In the genomic region with DNA sequence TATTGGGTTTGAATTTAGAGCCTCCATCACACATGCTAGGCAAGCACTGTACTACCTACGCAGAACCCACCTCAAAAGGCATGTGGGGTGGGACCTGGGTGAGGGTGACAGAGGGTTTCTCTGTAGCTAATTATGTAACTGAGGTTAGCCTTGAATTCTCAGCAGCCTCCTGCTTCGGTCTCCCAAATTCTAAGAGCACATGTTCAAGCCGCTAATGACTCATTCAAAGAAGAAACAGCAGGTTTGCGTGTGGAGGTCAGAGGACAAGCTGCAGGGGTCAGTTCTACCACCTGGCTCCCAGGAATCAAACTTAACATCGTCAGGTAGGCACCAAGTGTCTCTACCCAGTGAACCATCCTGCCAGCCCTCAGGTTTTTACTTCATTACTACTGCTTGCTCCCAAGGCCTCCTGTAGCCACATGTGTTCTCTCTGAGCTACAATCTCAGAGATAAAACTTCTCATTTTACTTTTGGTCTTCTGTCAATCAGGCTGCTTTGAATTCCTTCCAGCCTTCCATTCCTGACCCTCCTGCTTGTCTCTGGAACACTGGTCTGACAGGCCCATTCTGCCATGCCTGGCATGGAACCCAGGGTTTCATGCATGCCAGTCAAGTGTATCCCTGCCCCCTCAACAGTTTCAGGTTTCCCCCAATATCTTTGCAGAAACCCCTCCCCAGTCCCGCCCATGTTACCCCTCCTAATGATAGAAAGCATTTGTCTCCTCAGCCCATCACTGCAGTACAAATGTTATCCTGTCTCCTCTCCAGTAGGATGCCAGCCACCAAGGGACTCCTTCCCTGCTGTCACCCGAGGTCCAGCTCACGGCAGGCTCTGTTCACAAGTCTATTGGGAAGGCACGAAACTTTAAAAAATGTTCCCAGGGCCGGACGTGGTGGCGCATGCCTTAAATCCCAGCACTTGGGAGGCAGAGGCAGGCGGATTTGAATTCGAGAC, we compare ENCODE assay signal across 8 mouse cellular contexts. TPM values are rescaled to one million over a fixed set of nuclear protein-coding genes. Genes with fewer than 3 reads are reported as not detected.
A peak's percentile ranks its signal among the peaks of the same experiment; 100 is the strongest.
DNase-seq lines count a peak whose midpoint lies in the region; ATAC-seq and TF ChIP-seq lines count a peak whose summit lies in the region.

No protein-coding gene starts in this region.

- no peak for TF ChIP-seq CTCF in hindbrain, postnatal 0 days (IDR thresholded peaks at IDR 0.05; ENCODE audit: low read depth)
- no peak for TF ChIP-seq CTCF in left cerebral cortex, adult 2 months (IDR thresholded peaks at IDR 0.05)

- DNase-seq in kidney, postnatal 4 days: no peak
- no peak for DNase-seq in embryonic facial prominence, embryonic 10.5 days (ENCODE audit: low spot score)
- DNase-seq in hindbrain, postnatal 0 days (ENCODE audit: low spot score): no peak
- DNase-seq in gastrocnemius, postnatal 14 days: no peak
- no peak for DNase-seq in ovary, postnatal 10 days (ENCODE audit: low spot score)
- no peak for DNase-seq in left cerebral cortex, adult 2 months (ENCODE audit: extremely low spot score in 1 of 2, low spot score in 2 of 2)

- peak overlapping the region; percentile 97 for H3K4me3 ChIP-seq in kidney, embryonic 15.5 days (replicated peaks)
- peak overlapping the region; percentile 94 for H3K4me3 ChIP-seq in embryonic facial prominence, embryonic 10.5 days
- peak overlapping the region; percentile 72 for H3K4me3 ChIP-seq in hindbrain, postnatal 0 days (ENCODE audit: low read length)
- H3K4me3 ChIP-seq in midbrain, embryonic 16.5 days (ENCODE audit: low read depth, low read length): peak overlapping the region; percentile 83
- no peak overlapping the region for H3K4me3 ChIP-seq in left cerebral cortex, adult 2 months

- peaks cover 32% of the 10 kb centered on the region for H3K4me1 ChIP-seq in kidney, embryonic 15.5 days
- peaks cover 21% of the 10 kb centered on the region for H3K4me1 ChIP-seq in embryonic facial prominence, embryonic 10.5 days
- no peaks in the 10 kb centered on the region for H3K4me1 ChIP-seq in hindbrain, postnatal 0 days (ENCODE audit: insufficient read depth, low read length)
- peaks cover 4% of the 10 kb centered on the region for H3K4me1 ChIP-seq in midbrain, embryonic 16.5 days (ENCODE audit: control insufficient read depth, insufficient read depth, low read length)

- peak overlapping the region; percentile 83 for H3K4me2 ChIP-seq in kidney, embryonic 15.5 days
- H3K4me2 ChIP-seq in hindbrain, postnatal 0 days (ENCODE audit: low read depth, low read length): peak overlapping the region; percentile 94
- peak overlapping the region; percentile 96 for H3K4me2 ChIP-seq in midbrain, embryonic 16.5 days (ENCODE audit: low read length)

- 52% methylated on average over 14 of the region's 14 CpGs for WGBS in kidney, embryonic 15.5 days
- 62% methylated on average over 14 of the region's 14 CpGs for WGBS in embryonic facial prominence, embryonic 10.5 days
- WGBS in hindbrain, postnatal 0 days: 57% methylated on average over 14 of the region's 14 CpGs
- 60% methylated on average over 14 of the region's 14 CpGs for WGBS in midbrain, embryonic 16.5 days

- H3K36me3 ChIP-seq in kidney, embryonic 15.5 days: peaks cover 29% of the 10 kb centered on the region
- H3K36me3 ChIP-seq in embryonic facial prominence, embryonic 10.5 days (replicated peaks): peaks cover 52% of the 10 kb centered on the region
- no peaks in the 10 kb centered on the region for H3K36me3 ChIP-seq in hindbrain, postnatal 0 days (ENCODE audit: insufficient read depth, low read length)
- no peaks in the 10 kb centered on the region for H3K36me3 ChIP-seq in midbrain, embryonic 16.5 days (ENCODE audit: control insufficient read depth, insufficient read depth, low read length)

- intact Hi-C loops in gastrocnemius, postnatal 14 days (cut with DNase I; ENCODE audit: low total_unique reads): no loop called here
- intact Hi-C loops in left cerebral cortex, adult 2 months (cut with DNase I): no loop called here

- H3K27ac ChIP-seq in kidney, embryonic 15.5 days: no peak overlapping the region
- peak overlapping the region; percentile 98 for H3K27ac ChIP-seq in embryonic facial prominence, embryonic 10.5 days (replicated peaks)
- no peak overlapping the region for H3K27ac ChIP-seq in hindbrain, postnatal 0 days
- no peak overlapping the region for H3K27ac ChIP-seq in midbrain, embryonic 16.5 days (ENCODE audit: low read length)
- no peak overlapping the region for H3K27ac ChIP-seq in left cerebral cortex, adult 2 months

- no peak for ATAC-seq in kidney, embryonic 15.5 days (replicated peaks; ENCODE audit: low FRiP score)
- no peak for ATAC-seq in hindbrain, postnatal 0 days
- ATAC-seq in midbrain, embryonic 16.5 days: no peak

- H3K9ac ChIP-seq in kidney, embryonic 15.5 days: peak overlapping the region; percentile 89
- no peak overlapping the region for H3K9ac ChIP-seq in hindbrain, postnatal 0 days (replicated peaks; ENCODE audit: low read length)
- H3K9ac ChIP-seq in midbrain, embryonic 16.5 days (ENCODE audit: low read depth, low read length): no peak overlapping the region

- no peaks in the 10 kb centered on the region for H3K9me3 ChIP-seq in kidney, embryonic 15.5 days (replicated peaks)
- no peaks in the 10 kb centered on the region for H3K9me3 ChIP-seq in embryonic facial prominence, embryonic 10.5 days
- no peaks in the 10 kb centered on the region for H3K9me3 ChIP-seq in hindbrain, postnatal 0 days (ENCODE audit: low read length)
- no peaks in the 10 kb centered on the region for H3K9me3 ChIP-seq in midbrain, embryonic 16.5 days (replicated peaks; ENCODE audit: control insufficient read depth, low read length, poor library complexity, severe bottlenecking)

- no peaks in the 10 kb centered on the region for H3K27me3 ChIP-seq in kidney, embryonic 15.5 days
- H3K27me3 ChIP-seq in embryonic facial prominence, embryonic 10.5 days (replicated peaks; ENCODE audit: low read depth, poor library complexity, severe bottlenecking): no peaks in the 10 kb centered on the region
- H3K27me3 ChIP-seq in hindbrain, postnatal 0 days (ENCODE audit: insufficient read depth, low read length): no peaks in the 10 kb centered on the region
- H3K27me3 ChIP-seq in midbrain, embryonic 16.5 days (ENCODE audit: control insufficient read depth, insufficient read depth, low read depth, low read length): no peaks in the 10 kb centered on the region

RNA-seq across cellular contexts. Expression of a gene that starts 1.2 kb away (rescaled TPM):
- 126 and 135 TPM in 2 replicates for polyA plus RNA-seq in kidney, embryonic 15.5 days (2015; fragmentation: Nextera tagmentation; extraction: Ambion mirVana)
- 187 TPM in 2 replicates for polyA plus RNA-seq in embryonic facial prominence, embryonic 10.5 days (2016; fragmentation: Nextera tagmentation; extraction: Ambion mirVana)
- total RNA-seq in hindbrain, postnatal 0 days (2014; rRNA removed): 20.3 and 31.1 TPM in 2 replicates
- 26.2 and 27.1 TPM in 2 replicates for polyA plus RNA-seq in hindbrain, postnatal 0 days (2015; fragmentation: Nextera tagmentation; extraction: Ambion mirVana)
- polyA plus RNA-seq in midbrain, embryonic 16.5 days (2015; fragmentation: Nextera tagmentation; extraction: Ambion mirVana): 10.4 and 11.8 TPM in 2 replicates
- 1 to 10 TPM; 3.2 to 3.6 TPM for total RNA-seq in gastrocnemius, postnatal 14 days (2021)
- total RNA-seq in left cerebral cortex, adult 2 months (2021): 1 to 10 TPM; 1.7 to 2.4 TPM

RNA-seq across cellular contexts. Expression of a gene that starts 35.6 kb away (rescaled TPM):
- polyA plus RNA-seq in kidney, embryonic 15.5 days (2015; fragmentation: Nextera tagmentation; extraction: Ambion mirVana): 28.9 and 34.9 TPM in 2 replicates
- 51.6 and 55.9 TPM in 2 replicates for polyA plus RNA-seq in embryonic facial prominence, embryonic 10.5 days (2016; fragmentation: Nextera tagmentation; extraction: Ambion mirVana)
- 20.6 and 28.4 TPM in 2 replicates for total RNA-seq in hindbrain, postnatal 0 days (2014; rRNA removed)
- polyA plus RNA-seq in hindbrain, postnatal 0 days (2015; fragmentation: Nextera tagmentation; extraction: Ambion mirVana): 10.7 and 10.9 TPM in 2 replicates
- 16.0 and 17.2 TPM in 2 replicates for polyA plus RNA-seq in midbrain, embryonic 16.5 days (2015; fragmentation: Nextera tagmentation; extraction: Ambion mirVana)
- 1 to 10 TPM; 4.5 to 9.5 TPM for total RNA-seq in gastrocnemius, postnatal 14 days (2021)
- 10 to 100 TPM; 15.8 to 17.7 TPM for total RNA-seq in left cerebral cortex, adult 2 months (2021)

RNA-seq across cellular contexts. Expression of a gene that starts 39.7 kb away (rescaled TPM):
- polyA plus RNA-seq in kidney, embryonic 15.5 days (2015; fragmentation: Nextera tagmentation; extraction: Ambion mirVana): 18.7 and 23.2 TPM in 2 replicates
- polyA plus RNA-seq in embryonic facial prominence, embryonic 10.5 days (2016; fragmentation: Nextera tagmentation; extraction: Ambion mirVana): 15.3 and 17.8 TPM in 2 replicates
- 15.6 and 19.1 TPM in 2 replicates for total RNA-seq in hindbrain, postnatal 0 days (2014; rRNA removed)
- polyA plus RNA-seq in hindbrain, postnatal 0 days (2015; fragmentation: Nextera tagmentation; extraction: Ambion mirVana): 3.1 and 3.4 TPM in 2 replicates
- polyA plus RNA-seq in midbrain, embryonic 16.5 days (2015; fragmentation: Nextera tagmentation; extraction: Ambion mirVana): 3.1 and 3.5 TPM in 2 replicates
- total RNA-seq in gastrocnemius, postnatal 14 days (2021): 10 to 100 TPM; 17.9 to 21.2 TPM
- total RNA-seq in left cerebral cortex, adult 2 months (2021): 1 to 10 TPM; 8.5 to 8.8 TPM
